Mouse (Mus musculus): ENCODE results near the gene Eng.

Eng gene

GRCm38 (mm10) chr2:32712934-32713817 is 66.8 kb downstream of the Eng start, which contains the start of gene Cdk9:
Gene Cdk9 (minus strand): TSS chr2:32713076.
- DNase-seq, result peak; percentile 97 to 98

- DNase-seq, result no peak
These were observed 68.0 kb downstream of the Eng start for GRCm38 (mm10) chr2:32714117-32714986.

GRCm38 (mm10) chr2:32714987-32715425 is 68.6 kb downstream of the Eng start:
- DNase-seq, result no peak

GRCm38 (mm10) chr2:32718761-32719160 is 72.4 kb downstream of the Eng start:
- DNase-seq, result peak; percentile 46 to 62

- no peak for DNase-seq
These were observed 73.7 kb downstream of the Eng start for GRCm38 (mm10) chr2:32720053-32720452.

GRCm38 (mm10) chr2:32720681-32721229 is 74.4 kb downstream of the Eng start, which contains the start of gene Sh2d3c:
Gene Sh2d3c (plus strand): TSS chr2:32721055.
- peak; percentile 49 to 53 for DNase-seq

GRCm38 (mm10) chr2:32722046-32722445 is 75.7 kb downstream of the Eng start:
- no peak for DNase-seq

- DNase-seq, result no peak
These were observed 76.2 kb downstream of the Eng start for GRCm38 (mm10) chr2:32722581-32722980.

GRCm38 (mm10) chr2:32724149-32724548 is 77.8 kb downstream of the Eng start:
- DNase-seq, result no peak

GRCm38 (mm10) chr2:32724832-32725790 is 78.7 kb downstream of the Eng start:
- no peak for DNase-seq

GRCm38 (mm10) chr2:32727435-32727834 is 81.0 kb downstream of the Eng start:
- DNase-seq, result peak; percentile 89 to 94

GRCm38 (mm10) chr2:32728463-32728862 is 82.1 kb downstream of the Eng start:
- DNase-seq, result no peak

- no peak for DNase-seq
These were observed 83.2 kb downstream of the Eng start for GRCm38 (mm10) chr2:32729547-32729946.

- DNase-seq, result no peak
These were observed 84.5 kb downstream of the Eng start for GRCm38 (mm10) chr2:32730854-32731253.

GRCm38 (mm10) chr2:32731911-32732310 is 85.5 kb downstream of the Eng start:
- DNase-seq, result peak in 1 of 2 experiments; percentile 25

Measured in cerebellum, postnatal 10 days (tissue).